Mouse (Mus musculus) retina, postnatal 1 day (tissue): ENCODE results near the gene B020031M17Rik.
"Not testable (repeated sequence)": the region's sequence is repeated elsewhere in the genome, so short reads cannot be mapped to it uniquely, and the experiment has no call there.

ENCODE experiments used
- DNase-seq: peaks from one replicate; pipeline ENCODE4 v3.0.0-alpha.2; 2012

Gene B020031M17Rik

DNA sequence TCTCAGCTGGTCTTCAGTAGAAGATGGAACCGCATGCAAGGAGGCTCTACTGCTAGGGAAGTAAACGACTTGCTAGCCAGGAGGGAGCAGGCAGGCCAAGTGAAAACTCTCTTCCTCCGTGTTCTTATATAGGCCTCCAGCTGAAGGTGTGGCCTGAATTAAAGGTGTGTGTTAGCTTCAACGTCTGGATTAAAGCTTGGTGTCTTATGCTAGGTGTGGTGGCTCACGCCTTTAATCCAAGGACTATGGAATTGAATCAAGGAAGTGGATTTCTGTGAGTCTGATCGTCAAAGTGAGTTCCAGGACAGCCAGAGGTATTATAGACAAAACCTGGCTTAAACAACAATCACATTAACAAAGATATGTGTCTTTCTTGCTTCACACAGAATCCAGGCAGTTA lies at the start of gene B020031M17Rik:
B020031M17Rik (minus strand) TSS at position 101 of the 400 bp plus-strand sequence.
- DNase-seq: not testable (repeated sequence)

DNA sequence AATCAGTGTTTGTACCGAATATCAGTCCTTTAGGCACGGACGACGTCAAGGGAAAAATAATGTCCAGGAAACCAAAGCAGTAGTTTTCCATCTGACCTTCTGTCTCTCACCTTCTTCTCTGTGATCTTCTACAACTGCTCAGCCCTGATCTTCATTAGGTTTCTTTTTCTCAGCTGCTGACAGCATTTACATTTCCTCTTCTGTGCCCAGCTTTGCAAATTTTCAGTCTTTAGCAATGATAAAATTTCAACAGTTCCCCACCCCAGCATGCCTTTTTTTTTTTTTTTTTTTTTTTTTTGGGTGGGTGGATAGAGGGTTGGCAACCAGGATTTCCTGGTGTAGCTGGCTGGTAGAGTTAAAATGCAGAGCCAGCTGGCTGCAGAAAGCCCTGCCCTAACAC lies 48.6 kb upstream of the B020031M17Rik start:
- not testable (repeated sequence) for DNase-seq

DNA sequence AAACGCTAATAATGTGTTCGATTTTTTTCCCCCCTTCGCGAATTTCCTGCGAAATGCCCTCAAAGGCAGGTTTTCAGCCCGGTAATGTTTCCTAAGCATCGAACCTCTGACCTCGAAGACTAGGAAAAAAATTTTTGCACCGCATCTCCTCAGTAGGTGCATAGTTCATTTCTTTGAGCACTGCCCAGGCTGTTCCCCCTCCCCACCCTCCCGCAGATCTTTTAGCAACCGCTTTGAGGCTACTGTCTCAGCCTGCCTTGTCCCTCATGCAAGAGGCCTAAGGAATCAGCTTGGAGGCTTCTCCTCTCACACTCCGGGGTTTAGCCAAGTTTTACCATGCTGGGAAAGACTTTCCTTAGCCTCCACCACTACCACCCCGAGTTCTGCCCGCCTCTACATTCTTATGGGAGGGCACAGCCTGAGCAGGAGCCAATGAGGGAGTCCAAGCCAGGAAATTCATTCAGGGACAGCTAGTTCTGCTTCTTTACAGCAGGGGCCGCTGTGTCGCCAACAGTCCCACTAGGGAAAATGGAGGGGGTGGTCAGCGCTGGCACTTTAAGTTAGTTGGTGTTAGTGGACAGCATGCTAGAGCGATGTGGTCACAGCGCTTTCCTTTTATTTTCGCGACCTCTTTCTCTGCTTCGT lies 48.0 kb upstream of the B020031M17Rik start:
- not testable (repeated sequence) for DNase-seq

DNA sequence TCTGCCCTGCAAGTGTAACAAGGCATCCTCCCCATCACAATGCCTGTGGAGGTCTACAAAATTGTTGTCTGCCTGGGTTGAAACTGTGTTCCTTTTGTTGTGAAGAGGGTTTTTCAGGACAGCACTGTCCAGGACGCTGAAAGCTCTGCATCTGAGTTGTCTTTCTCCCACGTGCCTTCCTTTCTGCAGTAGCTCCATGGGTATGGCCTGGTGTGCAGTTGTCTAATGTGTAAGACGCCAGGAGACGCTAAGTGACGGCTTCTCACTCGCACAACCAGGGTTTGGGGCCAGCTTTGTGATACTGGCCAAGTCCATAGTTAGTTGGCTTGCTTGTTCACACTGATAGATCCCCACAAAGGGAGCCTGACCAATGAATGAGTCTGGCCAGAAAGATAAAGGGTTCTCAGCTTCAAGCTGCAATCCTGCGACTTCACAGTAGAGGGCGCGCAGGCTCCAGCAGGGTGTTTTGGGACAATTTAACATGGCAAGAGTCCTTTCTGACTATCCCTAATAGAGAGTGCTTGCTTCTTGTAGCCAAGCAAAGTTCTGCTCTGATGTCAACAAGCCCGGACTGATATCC lies 41.4 kb upstream of the B020031M17Rik start:
- DNase-seq: not testable (repeated sequence)

DNA sequence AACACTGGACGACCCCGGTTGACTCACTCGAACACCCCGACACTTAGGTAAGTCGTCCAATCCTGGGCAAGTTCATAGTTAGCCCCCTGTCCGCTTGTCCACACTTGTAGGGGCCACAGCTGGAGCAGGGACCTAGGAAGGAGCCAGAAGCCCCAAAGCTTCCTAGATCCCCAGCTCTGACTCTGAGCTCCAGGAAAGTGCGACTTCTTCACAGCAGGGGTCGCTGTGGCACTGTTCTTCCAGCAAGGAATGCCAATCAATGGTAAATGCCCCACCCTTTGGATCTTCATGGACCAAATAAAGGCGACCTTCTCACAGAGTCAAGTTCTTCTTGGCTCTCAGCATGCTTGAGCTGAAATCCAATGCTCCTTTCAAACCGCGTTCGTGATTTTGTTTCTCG lies 40.7 kb upstream of the B020031M17Rik start:
- not testable (repeated sequence) for DNase-seq

DNA sequence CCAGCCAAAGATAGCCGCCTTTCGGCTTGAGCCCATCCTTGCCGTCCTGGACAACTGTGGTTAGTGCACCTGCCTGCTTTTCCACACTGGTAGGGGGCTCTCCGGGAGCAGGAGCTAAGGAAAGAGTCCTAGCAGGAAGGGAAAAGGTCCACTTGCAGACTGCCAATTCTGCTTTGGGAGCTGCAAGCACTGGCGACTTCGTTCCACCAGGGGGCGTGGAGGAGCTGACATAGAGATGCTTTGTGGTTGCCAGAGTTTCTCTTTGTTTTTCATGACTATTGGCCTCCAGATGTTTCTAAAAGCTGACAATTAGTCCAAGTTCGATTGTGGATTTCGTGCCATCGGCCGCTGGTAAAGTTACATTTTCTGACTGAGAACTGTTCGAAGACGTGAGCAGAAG lies 18.6 kb upstream of the B020031M17Rik start:
- not testable (repeated sequence) for DNase-seq

DNA sequence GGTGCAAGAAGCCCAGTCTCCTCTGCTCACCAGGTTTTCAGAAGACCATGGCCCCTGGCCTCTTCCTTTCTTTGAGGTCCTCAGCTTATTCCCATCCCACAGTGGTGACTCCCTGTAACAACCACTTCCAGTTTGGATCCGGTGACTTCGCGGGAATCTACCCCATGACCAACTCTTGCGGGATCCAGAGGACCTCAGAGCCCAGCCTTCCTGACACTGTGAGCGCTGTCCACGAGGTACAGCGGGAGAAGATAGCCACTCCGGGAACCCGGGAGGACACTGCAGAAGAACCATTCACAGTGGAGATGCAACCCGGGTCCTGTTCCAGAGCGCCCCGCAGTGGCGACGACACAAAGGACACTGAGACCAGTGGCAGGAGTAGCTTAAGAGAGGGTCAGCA lies 17.6 kb upstream of the B020031M17Rik start:
- not testable (repeated sequence) for DNase-seq

DNA sequence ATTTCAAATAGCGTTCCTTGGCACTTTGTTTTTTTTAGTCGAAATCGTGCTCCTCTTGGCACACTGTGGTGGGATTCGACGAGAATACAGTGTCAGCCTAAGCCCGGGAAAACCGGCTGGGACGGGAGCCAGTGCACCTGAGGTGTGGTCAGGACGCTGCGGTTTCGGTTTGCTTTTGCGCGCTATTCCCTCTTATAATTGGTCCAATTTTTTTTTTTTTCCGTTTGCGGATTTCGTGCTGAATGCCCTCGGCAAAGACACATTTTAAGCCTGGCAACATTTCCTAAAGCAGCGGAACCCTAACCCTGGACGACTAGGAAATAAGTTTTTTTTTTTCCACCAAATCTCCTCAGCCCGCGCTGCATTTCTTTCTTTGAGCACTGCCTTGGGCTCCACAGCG lies 15.4 kb upstream of the B020031M17Rik start:
- DNase-seq: peak; percentile 23

DNA sequence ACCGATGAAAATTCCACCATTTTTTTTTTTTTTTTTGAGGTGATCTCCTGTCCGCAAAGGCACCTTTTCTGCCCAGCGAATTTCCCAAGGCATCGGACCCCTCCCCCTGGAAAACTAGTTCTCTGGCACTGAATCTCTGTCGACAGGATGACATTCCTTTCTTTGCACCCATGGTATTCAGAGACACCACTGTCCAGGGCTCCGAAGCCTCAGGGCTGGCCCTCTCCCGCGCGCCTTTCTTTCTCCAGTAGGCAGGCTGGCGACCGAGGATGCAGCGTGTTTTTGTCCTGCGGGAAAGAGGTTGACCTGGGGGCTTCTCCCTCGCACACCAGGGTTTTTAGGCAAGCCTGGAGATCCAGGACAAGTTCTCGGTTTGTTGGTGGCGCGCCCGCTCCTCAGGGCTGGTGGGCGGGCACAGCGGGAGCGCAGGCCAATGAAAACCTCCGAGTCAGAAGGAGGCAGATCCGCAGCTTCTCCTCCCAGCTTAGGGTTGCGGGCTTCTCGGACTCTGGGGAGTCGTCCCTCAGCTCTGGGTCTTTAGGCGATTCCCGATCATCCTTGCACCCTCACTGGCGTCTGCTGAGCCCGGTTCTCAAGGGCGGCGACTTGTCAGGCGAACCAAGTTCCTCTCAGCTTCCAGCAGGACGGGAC lies 14.8 kb upstream of the B020031M17Rik start:
- DNase-seq: not testable (repeated sequence)

DNA sequence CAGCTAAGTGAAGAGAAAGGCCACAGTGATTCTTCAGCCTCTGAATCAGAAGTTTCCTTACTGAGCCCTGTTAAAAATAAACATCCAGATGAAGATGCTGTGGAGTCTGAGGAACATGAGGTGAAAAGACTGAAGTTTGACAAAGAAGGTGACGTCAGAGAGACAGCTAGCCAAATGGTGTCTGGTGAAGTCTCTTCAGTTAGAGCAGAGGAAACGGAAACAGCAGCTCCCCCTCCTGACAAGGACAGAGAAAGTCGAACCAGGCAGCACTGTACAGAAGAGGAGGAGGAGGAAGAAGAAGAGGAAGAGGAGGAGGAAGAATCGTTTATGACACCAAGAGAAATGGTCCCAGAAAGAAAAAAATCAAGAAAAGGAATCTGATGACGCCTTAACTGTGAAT lies 12.2 kb upstream of the B020031M17Rik start:
- DNase-seq: not testable (repeated sequence)

DNA sequence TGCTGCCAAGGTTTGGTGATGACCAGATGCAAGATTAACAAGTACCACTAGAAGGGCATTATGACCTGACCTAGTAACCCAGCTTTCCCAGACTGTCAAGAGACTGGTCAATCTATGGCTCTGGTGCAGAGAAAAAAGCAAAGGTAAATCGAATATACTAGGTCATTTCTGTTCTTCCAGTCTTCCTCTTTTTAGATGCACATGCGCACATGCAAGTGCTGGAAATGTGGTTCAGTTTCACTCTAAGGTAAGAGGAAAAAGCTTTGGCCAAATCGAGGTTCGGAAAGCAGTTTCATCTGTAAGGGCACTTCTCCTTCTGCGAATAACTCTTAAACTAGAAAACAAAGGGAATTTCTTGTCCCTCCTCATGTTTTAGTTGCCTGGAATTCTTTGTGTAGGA lies 5.0 kb upstream of the B020031M17Rik start:
- DNase-seq: not testable (repeated sequence)

DNA sequence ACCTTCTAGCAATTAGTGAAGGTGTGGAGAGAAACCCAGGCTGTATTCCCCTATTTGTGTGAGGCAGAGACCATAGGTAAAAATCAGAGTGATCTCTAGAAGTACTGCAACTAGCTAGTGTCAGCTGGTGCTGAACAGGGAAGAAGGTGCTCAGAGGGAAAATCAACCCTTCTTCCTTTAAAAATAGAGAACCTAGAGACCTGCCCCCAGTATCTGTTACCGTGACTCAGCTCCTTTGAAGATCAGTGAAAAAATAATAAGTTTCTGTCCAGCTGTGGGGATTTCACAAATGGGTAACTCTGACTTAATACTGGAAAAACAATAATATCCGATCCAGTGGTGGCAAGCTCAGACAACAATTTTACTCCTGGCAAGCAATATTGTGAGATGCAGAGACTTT lies 4.5 kb upstream of the B020031M17Rik start:
- DNase-seq: not testable (repeated sequence)

DNA sequence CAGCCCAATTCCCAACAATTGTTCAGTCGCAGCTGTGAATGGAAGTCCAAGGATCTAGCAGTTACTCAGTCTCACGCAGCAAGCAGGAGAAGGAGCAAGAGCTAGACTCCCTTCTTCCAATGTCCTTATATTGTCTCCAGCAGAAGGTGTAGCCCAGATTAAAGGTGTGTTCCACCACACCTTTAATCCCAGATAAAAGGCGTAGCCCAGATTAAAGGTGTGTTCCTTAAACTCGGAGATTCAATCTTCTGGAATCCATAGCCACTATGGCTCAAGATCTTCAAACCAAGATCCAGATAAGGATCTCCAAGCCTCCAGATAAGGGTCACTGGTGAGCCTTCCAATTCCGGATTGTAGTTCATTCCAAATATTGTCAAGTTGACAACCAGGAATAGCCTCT lies 21.4 kb downstream of the B020031M17Rik start, which contains the start of gene Gm21761:
Gm21761 (minus strand) TSS at position 101 of the 400 bp plus-strand sequence.
- DNase-seq: not testable (repeated sequence)

DNA sequence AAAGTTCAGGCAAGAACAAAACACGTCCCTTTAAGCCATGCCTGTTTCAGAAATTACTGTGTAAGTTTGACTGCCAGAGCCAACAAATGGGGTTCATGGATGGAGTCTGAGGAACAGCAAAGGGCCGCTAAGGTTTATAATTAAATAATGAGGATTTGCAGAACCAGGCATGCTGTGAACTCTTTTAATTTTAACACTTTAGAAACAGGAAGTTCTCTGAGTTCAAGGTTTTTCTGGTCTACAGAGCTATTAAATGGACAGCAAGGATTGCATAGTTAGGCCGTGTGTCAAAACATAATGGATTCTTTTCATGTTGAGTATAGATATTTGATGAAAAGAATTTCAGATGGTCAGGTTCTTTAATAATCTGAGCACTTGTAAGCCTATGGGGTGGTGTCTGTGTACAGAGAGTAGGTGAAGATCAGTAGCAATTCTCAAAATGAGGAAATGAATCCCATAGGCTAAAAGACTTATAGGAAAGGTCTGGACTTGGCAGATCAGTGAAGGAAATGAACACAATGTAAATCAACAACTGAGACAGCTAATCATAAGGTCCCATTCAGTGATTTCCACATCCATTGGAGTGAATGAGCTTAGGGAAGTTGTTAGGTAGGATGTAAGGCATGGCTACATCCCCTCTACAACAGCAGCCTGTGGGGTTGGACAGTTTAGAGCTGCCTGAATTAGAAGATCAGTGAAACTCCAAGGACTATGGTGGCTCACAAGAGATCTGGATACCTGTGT lies 25.8 kb downstream of the B020031M17Rik start:
- not testable (repeated sequence) for DNase-seq

DNA sequence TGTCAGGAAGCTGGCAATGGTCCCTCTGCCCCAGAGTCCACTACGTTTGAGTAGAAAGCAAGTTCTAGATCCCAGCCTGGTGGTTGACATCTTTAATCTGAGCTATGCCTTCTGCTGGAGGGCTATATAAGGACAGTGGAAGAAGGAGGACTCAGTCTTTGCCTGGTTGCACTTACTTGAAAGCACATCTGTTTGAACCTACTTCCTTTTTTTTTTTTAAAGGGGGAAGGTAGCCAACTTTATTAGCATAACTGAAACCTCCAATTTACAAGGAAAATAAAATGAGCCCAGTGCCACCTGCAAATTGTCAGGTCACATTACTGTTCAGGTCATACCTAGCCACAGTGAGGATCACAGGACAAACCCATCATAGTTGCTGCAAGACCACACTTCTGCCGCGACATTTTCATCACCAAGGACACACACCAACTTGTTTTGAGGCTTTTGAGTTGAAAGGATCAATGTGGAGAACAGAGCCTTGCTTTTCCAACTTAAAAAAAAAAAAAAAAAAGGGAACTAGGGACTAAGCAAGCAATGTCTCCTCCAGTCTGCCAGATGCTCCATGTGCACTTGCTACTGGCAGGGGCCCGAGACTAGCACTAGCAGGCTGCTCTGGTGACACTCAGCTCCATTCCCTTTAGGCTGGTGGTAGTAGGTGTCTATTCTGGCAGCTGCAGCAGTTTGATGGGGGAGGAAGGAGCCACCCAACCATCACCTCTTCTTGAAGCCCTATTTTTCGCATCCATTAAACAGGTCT lies 33.5 kb downstream of the B020031M17Rik start:
- DNase-seq: not testable (repeated sequence)

DNA sequence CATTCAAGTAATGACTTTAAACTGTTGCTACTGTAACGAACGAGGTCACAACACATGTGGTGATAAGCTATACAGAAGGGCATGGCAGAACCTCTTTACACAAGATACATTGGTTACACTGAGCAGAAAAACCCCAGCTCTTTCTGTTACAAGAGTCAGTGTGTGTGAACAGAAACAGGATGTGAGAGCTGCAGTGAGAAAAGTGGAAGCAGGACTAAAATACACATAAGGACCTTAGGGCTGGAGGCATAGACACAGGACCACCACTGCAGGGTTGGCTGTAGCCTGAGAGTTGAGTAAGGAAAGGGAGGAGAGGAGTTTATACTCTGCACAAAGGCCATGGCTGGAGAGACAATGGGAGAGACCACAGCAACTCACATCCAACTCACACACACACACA lies 34.2 kb downstream of the B020031M17Rik start:
- not testable (repeated sequence) for DNase-seq
